Mouse (Mus musculus) frontal cortex, postnatal 25 days (tissue): Measurements from ENCODE around the gene Dll3.

Source experiments
- DNase-seq, 2 experiments: peaks; one replicate each; pipeline ENCODE4 v3.0.0; 2022; ENCODE audit warnings: low spot score in 2 of 2

Gene Dll3

GRCm38 (mm10) chr7:28301616-28302433 lies at the start of gene Dll3:
TSS of gene Dll3 (minus strand) at chr7:28302238.
- DNase-seq, result no peak

DNA sequence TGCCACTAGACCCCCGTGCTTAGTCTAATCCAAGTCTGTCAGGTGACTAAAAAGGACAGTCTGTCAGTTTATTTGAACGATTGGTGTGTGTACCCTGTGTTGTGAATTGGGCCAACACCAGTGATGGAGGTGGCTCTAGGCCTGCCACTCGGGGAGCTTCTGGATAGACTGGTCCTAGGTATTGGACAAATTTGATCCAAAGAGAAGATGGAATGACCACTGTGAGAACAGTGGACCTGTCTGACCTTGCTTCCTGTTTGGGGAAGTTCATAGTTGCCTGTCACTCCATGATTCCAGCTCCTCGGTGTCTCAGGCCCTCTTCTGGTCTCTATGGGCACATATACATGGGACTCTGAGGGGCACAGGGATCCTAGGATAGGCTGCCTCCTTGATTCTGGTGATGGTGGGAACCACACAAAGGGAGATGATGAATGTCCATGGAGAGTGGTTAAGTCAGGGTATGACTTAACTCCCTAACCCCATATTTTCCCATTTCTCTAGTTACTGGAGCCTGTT lies 49.7 kb upstream of the Dll3 start:
- DNase-seq, result no peak

GRCm38 (mm10) chr7:28350155-28350883 lies 48.3 kb upstream of the Dll3 start, which contains the start of gene Rps16:
TSS of gene Rps16 (plus strand) at chr7:28350652.
- peak; percentile 95 to 96 for DNase-seq

- no peak for DNase-seq
These were observed 46.6 kb upstream of the Dll3 start for GRCm38 (mm10) chr7:28348601-28349000.

DNA sequence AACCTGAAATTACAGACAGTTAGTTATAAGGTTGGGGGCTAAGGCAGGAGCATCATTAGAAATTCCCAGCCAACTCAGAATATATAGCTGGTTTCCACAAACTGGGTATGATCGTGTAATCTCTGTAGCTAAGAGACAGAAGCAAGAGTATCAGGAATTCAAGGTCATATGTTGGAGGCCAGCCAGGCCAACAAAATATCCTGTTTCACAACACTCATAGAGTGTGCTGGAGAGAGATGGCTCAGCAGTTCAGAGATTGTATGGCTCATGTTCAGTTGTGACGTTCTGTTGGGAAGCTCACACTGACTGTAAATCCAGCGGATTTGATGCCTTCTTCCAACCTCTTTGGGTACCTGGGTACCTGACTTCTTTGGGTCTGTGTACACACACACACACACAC lies 45.7 kb upstream of the Dll3 start:
- no peak for DNase-seq

GRCm38 (mm10) chr7:28344637-28345036 lies 42.6 kb upstream of the Dll3 start:
- peak; percentile 39 to 57 for DNase-seq

DNA sequence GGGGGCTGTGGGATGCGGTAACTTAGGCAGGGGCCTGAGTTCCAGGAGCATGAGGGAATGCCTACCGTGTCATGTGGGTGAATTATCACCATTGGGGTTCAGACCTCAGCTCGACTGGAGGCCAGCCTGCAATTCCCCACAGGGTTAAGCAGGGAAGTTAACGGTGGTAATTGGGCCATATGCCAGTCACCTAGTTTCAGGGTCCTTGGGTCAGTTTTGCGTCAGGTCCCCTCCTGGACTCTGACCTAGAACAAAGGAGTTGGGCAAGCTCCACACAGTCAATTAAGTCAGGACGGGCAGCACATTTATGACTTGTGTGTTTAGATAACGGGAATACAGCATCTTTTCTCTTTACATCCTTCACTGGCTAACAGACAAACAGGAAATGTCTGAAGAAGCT lies 39.3 kb upstream of the Dll3 start:
- DNase-seq, result no peak

DNA sequence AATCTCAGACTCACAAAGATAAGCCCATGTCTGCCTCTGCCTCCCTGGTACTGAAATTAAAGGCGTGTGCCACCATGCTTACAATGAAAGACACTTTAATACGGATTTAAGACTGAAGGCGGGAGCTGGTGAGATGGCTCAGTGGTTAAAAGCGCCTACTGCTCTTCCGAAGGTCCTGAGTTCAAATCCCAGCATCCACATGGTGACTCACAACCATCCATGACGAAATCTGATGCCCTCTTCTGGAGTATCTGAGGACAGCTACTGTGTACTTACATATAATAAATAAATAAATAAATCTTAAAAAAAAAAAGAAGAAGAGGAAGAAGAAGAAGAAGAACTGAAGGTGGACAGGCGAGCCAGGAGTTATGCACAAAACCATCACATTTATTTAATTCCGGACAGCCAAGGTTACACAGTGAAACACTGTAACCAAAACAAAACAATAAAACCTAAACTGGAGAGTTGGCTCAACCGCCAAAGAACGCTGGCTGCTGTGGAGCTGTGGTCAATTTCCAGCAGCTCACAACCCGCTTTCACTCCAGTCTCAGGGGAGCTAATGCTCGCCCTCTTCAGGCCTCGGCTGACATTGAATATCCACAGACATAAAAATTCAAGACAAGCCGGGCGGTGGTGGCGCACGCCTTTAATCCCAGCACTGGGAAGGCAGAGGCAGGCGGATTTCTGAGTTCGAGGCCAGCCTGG lies 37.3 kb upstream of the Dll3 start:
- DNase-seq, result no peak

DNA sequence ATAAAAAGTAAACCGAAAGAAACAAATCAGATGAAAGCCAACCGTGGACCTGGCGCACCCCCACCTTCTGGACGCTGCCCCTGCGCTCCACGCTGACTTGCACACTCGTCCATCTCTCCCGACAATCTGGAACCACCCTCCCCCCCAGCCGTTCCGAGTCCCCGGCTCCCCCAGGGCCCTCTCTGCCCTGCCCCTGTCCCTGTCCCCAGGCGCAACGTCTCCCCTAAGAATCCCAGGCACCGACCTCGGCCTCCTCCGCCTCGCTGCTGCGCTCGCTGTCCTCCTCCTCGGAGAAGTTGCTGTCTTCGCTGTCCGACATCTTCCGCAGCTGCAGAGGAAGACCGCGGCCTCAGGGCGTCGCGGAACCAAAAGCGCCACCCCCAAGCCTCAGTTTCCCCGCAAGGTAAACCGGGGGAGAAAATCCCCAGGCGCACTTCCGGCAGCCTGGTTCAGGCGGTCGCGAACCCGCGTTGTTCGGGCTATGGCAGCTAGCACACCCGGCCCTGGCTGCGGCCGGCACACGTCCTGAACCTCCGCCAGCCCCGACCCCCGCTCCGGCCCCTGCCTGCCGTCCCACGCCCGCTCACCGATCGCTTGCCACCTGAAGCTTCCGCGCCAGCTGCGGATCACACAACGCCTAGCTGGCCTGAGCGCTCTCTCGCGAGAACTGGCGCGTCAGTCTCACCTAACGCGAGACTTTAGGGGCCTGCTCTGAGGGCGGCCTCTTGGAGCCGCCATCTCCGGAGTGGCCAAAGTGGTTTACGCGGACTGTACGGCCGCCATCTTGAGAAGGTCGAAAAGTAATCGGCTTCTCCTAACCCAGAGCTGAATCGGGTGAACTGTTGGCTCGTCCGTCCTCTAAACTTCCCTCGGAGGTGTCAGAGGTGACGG lies 36.3 kb upstream of the Dll3 start, which contains the start of gene Supt5:
Gene Supt5, minus strand, starts transcription at position 639 of the 891 bp plus-strand sequence.
- peak; percentile 93 for DNase-seq

DNA sequence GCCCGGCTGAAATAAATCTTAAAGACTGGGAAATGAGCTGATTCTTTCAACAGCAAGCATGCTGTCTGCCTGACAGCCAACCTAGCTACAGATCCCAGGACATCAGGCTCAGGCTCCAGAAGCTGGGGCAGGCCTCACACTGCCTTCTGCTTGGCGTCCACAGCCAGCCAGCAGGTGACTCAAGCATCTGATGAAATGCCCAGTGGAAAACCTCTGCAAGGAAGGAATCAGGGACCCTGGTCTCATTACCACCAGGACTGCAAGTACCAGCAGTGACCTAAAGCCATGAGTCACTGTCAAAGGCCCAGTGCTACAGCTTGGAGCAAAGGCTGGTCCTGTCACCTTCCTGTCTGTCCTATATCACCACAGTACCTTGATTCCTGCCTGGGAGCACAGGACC lies 33.4 kb upstream of the Dll3 start:
- DNase-seq, result no peak

GRCm38 (mm10) chr7:28334534-28334933 lies 32.5 kb upstream of the Dll3 start:
- DNase-seq, result no peak

- DNase-seq, result no peak
These were observed 26.2 kb upstream of the Dll3 start for GRCm38 (mm10) chr7:28328260-28328659.

DNA sequence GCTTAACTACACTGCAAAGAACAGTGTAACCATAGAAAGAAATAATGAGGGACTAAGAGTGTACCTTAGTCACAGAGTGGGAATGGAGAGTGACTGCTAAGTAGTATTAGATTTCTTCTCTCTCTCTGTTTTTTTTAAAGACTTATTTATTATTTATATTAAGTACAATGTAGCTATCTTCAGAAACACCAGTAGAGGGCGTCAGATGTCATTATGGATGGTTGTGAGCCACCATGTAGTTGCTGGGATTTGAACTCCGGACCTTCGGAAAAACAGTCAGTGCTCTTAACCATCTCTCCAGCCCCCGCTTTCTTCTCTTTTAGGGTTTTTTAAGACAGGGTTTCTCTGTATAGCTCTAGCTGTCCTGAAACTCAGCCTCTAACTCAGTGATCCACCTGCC lies 24.4 kb upstream of the Dll3 start:
- no peak for DNase-seq

- no peak for DNase-seq
These were observed 23.3 kb upstream of the Dll3 start for GRCm38 (mm10) chr7:28325293-28325692.

DNA sequence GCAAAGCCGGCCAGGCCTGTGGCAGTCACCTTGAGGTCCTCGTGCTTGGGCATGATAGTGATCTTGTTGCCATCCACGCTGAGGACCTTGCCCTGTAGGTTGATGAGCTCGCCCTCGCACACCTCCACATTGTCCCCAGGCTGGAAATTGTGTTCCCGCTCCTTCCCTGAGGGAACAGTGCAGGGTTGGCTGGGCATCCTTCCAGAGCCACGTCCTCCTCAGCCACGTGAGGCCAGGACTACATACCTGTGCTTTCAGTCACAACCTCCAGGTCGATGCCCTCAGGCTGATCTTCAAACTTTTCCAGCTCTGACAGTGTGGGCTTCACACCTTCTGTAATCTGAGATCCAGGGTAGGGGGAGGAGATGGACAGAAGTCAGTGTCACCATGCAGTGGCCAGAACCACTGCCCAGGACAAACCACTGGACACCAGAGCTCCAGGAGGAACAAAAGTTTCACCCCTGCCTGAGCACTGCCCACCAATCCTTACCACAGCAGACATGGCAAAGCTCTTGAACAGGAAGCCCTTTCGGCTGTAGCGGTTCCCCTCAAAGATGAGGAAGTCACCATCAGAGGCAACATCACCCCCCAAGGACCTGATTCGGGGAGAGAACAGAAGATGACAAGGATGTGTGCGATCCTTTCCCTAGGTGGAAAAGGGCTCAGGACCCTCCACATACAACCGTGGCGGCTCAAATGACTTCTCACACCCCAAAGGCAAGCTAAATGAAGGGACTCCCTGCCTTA lies 20.1 kb upstream of the Dll3 start:
- DNase-seq, result no peak

DNA sequence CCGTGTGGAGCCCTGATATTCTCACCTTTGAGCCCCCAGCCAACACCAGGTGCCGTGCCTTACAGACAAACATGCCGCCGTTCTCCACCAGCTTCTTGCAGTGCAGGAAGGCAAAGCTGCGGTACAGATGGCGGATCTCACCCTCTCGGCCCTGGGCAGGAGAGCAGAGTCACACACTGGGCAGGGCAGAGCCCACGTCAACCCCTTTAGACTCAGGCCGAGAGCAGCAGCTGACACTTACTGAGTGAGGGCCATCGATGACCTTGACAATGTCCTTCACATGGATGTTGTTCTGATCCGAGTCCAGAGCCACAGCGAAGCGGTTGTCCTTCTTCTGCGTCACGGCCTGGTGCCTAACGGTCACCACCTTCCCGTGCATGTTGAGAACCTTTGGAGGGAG lies 16.7 kb upstream of the Dll3 start:
- no peak for DNase-seq

- DNase-seq, result no peak
These were observed 16.0 kb upstream of the Dll3 start for GRCm38 (mm10) chr7:28318036-28318435.

DNA sequence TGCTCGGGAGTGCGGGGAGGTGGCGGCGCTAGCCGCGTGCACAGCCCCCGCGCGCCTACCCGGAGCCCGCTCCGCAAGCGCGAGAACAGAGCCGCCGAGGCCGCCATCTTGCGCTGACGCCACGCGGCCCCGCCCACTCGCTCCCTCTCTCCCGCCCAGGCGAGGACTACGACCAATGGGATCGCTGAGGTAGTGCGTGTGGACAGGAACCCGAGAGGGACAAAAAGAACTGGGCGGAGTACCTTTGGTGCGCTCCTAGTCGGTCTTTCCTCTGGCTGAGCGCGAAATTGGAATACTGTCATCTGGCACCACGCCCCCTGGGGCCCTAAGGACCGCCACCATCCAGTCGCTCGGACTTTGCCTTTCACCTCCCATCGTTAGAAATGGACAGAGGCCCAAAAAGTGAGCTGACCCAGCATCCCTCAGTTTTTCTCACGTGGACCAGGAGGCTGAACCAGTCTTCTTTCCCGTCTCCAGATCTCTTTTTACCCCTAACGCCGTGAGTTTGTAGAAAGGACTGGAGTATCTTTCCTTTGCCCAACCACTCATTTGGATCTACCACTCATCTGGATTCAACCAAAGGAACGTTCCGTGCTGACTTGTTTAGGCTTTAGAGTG lies 10.0 kb upstream of the Dll3 start, which contains the start of gene Timm50:
Gene Timm50, minus strand, starts transcription at position 147 of the 618 bp plus-strand sequence.
- DNase-seq, result peak; percentile 95 to 99

- no peak for DNase-seq
These were observed 9.3 kb upstream of the Dll3 start for GRCm38 (mm10) chr7:28311151-28311925.
